Mouse (Mus musculus): ENCODE measurements around the gene Myadm.
"Not testable (repeated sequence)": the region's sequence is repeated elsewhere in the genome, so short reads cannot be mapped to it uniquely, and the experiment has no call there.

Myadm gene

DNA sequence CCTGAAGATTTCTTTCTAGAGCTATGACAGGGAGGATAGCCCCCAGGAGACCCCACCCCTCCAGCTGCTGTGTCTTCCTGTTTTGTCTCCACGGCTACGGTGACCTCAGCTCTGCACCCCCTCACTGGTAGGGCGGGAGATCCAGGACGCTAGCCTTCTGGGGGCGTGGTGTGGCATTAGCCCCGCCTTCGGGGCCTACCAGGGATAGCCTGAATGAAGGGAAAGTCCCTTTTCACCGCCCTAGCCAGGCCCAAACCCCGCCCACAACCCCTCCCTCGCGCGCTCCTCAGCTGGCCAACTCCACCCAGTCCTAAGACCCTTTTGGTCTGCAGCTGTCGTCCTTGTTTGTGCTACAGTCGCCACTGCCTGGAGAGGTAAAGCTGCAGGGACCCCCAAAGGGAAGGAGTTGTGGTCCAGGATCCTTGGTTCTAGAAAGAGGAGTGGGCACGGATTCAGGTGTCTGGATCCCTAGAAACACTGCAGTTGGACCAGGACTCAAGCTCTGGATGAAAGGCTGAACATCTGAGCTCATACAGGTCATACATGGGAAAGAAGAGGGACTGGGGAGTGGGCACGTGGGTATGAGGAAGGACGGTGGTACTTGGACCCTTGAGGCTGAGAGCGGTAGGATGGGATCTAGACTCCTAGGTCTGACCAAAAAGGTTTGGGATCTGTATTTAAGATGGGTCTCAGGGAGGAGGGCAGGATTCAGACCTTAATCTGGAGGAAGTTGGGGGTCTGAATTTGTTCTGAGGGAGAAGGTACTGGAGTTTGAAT, 1.6 kb downstream of the Myadm start:
- peak; percentile 98 for DNase-seq (ENCODE audit: low spot score)

- DNase-seq (ENCODE audit: low spot score), result no peak
These were observed 2.3 kb downstream of the Myadm start for GRCm38 (mm10) chr7:3291197-3291596.

DNA sequence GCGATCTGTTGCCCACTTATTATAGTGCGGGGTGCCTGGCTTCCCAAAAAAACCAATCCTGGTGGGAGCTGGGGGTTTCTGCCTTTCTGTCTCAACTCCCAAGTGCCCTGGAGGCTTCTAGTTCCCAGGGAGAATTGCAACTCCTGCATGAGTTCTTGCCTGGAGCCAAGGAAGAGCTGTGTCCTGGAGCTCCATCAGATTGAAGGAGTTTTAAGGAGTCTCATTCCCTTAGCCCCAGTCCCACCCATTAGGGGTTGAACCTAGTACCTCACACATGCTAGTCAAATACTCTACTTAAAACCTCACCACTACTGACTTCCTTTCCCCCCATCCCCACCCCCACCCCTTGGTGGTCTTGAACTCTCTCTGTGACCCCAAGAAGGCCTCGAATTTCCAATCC, 2.9 kb downstream of the Myadm start:
- no peak for DNase-seq (ENCODE audit: low spot score)

DNA sequence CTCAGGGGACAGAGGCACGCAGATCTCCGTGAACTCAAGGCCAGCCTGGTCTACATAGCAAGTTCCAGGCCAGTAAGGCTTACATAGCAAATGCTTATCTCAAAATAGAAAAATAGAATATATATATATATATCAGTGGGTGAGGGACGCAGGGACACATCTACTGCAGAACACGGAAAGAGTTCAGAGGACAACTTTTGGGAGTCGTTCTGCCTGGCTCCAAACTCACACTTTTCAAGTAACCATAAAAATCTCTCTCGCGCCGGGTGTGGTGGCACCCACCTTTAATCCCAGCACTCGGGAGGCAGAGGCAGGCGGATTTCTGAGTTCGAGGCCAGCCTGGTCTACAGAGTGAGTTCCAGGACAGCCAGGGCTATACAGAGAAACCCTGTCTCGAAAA, 3.4 kb downstream of the Myadm start:
- DNase-seq (ENCODE audit: low spot score), result not testable (repeated sequence)

DNA sequence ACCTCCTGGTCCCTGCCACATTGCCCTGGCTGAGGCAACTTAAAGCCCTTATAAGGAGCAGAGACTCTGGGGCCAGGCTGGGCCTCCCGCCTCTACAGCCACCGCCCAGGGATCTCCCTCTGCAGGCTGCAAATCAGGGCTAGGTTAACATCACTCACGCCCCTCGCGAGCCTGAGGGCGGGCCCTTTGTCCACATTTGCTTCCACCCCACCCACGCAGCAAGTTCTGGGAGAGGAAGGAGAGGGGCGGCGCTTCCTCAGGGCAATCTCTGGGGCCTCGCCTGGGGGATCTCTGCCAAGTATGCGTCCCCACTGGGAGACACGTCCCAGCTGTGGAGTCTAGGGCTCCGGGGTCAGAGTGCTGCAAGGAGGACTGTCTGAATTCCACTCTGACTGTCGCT, 3.9 kb downstream of the Myadm start:
- DNase-seq (ENCODE audit: low spot score), result peak; percentile 91

DNA sequence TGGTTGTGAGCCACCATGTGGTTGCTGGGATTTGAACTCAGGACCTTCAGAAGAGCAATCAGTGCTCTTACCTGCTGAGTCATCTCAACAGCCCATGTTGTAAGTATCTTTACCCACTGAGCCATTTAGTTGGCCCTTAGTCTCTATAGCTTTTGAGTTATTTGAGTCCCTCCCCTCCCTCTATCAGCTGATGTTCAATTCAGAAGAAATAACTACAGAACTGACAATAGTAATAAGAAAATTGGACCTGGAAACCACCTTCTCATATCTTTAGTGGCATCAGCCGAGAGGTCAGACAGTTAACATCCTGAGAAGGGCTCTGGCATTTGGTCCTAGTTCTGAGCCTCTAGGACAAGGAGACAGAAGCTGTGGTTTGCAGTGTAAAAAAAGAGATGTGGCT, 5.9 kb downstream of the Myadm start:
- no peak for DNase-seq (ENCODE audit: low spot score)

DNA sequence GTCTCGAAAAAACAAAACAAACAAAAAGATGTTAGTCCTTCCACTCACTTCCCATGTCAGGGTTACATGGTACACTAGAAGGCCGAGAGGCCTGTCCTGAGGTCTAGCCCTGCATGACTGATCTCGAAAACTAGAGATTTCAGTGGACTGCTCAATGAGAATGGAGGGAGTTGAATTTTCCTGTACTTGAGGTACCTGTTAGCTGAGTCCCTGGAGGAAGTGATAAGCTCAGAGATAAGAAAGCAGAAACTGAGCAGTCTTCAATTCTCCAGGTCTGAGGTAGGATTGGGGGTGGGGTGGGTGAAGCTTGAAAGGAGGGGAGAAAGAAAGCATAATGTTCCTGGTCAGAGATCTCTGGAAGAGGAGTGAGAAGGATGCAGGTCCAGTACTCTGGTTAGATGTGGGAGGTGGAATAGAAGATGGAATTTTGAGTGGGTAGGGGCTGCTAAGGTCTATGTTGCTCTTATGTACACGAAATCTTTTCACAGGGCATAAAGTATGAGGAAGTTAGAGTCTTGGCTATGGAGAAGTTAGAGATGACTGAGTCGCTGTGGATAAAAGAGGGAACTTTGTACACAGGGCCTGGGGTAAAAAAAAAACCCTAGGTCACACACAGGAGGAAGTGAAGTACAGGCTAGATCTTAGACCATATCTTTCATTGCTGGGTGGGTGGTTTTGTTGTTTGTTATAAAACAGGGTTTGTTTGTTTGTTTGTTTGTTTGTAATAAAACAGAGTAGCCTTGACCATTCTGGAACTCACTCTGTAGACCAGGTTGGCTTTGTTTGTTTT, 6.6 kb downstream of the Myadm start:
- no peak for DNase-seq (ENCODE audit: low spot score)

- DNase-seq (ENCODE audit: low spot score), result no peak
These were observed 7.8 kb downstream of the Myadm start for GRCm38 (mm10) chr7:3296711-3297110.

GRCm38 (mm10) chr7:3299941-3300617, 11.2 kb downstream of the Myadm start:
- no peak for DNase-seq (ENCODE audit: low spot score)

DNA sequence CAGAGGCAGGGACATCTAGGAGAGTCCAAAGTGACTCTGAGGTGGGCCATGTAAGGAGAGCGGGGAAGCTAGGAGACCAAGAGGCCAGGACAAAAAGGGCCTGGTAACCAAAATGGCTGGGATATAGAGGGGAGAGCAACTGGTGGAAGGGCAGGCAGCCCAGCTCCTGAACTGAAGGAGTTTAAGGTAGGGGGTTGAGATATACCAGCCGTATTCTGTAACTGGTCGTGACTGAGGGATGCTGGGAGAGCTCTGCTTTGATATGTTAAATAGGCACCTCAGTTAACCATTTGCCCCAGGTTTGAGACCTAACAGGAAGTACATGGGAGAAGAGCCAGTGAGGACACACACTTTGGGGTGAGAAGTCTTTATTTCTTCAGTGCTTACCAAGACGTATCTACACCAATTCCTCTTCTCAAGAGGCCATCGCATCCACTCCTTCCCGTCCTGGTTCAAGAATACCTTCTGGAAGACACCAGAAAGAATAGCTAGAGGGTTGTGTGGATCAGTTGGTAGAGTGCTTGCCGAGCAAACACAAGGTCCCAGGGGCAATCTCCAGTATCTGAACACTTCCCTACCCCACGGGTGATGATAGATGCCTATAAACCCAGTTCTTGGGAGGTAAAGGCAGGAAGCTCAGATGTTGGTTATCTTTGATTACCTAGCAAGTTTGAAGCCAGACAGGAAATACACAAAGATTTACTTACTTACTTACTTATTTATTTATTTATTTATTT, 12.2 kb downstream of the Myadm start:
- DNase-seq (ENCODE audit: low spot score), result no peak

DNA sequence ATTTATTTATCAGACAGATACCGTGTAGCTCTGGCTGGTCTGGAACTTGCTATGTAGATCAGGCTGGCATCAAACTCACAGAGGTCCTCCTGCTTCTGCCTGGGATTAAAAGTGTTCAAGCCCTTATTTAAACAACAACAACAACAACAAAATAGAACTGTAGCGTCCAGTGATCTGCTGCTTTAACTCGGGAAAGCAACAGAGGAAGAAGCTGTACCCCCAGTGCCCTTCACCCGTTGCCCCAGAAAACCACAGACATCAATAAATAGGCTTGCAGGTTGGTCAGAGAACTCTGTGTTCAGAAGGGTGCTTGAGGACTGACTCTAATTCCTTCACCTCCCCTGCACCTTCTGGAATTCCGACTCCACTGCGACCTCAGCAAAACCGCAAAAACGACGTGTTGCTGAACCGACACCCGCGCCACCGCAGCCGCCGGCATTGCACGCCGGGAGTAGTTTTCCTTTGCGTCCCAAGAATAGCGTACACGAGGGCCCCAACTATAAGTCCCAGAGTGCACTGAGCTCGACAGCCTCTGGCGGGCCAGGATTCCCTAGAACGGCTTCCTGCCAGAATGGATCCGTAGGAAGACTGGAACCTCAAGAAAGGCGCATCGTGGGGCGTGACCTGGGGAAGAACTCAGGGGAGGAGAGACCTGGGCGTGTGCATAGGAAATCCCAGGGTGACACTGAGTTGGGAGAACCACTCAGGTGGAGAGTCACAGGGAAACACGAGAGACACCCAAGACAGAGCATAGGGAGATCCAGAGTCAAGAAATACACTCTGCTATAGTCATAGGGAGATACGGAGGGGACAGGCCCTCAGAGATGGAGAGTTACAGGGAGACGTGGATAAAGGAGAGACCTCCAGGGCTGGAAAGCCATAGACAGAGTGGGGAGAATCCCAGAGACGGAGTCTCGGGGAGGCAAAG, 13.0 kb downstream of the Myadm start:
- DNase-seq (ENCODE audit: low spot score), result no peak

GRCm38 (mm10) chr7:3302556-3303275, 13.8 kb downstream of the Myadm start:
- no peak for DNase-seq (ENCODE audit: low spot score)

DNA sequence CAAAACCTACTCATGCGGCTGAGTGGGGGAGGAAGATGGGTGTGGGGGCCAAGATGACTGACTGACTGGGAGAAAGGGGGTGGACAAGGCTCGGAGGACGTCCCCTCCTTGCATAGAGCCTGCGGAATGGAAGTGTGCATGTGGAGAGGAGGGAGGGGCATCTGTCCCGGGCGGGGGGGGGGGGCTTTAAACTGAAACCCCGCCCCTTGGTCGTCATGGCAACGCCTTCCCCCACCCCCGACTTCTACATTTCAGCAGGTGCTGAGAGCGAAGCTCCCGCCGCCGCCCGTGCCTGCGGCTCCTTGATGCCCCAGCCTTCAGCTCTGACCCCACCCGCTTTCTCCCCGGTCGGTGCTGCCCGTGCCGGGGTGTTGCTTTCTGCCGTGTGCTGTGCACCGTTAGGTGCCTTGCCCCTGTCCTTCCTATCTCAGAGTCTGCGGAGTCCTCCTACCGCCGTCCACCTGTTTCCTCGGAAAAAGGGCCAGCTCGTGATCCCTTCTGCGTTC, 14.4 kb downstream of the Myadm start:
- peak; percentile 75 for DNase-seq (ENCODE audit: low spot score)

GRCm38 (mm10) chr7:3303789-3304188, 14.9 kb downstream of the Myadm start:
- no peak for DNase-seq (ENCODE audit: low spot score)

- DNase-seq (ENCODE audit: low spot score), result no peak
These were observed 15.4 kb downstream of the Myadm start for GRCm38 (mm10) chr7:3304298-3304697.

DNA sequence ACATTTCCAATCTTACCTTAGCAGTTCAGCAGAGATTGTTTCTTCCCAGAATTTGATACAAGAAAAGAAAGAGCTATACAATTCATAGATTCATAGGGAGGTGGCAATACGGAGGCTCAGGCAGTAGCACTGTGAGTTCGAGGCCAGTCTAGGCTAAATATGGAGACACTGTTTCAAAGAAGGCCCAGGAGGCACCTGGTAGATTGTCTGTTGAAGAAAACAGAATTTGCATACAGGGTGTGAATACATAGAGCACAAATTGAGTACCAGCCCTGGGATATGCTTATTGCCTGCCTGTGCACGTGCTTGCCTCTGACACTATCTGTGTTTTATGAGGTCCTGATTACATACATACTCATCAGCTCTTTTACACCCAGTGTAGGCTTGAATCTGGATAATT, 17.5 kb downstream of the Myadm start:
- DNase-seq (ENCODE audit: low spot score), result no peak

DNA sequence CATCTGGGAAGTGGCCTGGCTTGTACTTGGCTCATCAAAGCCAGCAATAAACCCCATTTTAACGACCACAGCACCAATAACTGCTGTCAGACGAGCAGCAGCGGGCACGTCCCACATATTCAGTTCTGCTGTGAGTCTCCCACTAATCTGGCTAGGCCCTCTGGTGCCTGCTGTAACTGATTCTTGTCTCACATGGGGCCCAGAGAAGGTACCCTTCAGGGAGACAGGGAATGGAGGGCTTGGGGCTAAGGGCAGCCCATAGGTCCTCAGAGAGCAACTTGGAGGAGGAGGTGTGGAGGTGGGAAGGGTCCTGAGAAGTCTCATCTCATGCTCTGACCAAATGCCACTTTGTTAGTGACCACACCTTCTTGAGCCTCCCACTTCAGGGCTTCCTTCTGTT, 19.8 kb downstream of the Myadm start:
- no peak for DNase-seq (ENCODE audit: low spot score)

- no peak for DNase-seq (ENCODE audit: low spot score)
These were observed 21.4 kb downstream of the Myadm start for GRCm38 (mm10) chr7:3310233-3310632.

GRCm38 (mm10) chr7:3313571-3313970, 24.7 kb downstream of the Myadm start:
- DNase-seq (ENCODE audit: low spot score), result no peak

DNA sequence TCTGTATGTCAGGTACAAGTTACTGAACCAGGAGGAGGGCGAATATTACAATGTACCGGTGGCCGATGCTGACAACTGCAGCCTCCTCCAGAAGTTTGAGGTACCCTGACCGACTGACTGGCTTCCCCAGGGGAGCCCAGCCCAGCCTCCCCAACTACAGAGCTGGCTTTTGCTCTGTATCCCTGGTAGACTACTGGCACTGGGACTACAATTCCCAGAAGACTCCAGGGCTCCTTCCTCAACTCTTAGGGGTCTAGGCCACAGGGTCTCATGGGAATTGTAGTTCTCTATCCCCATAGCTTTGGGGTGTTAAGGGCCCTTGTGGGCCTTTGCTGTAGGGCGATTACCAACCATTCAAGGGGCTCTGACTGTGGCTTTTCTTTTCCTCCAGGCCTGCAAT, 25.2 kb downstream of the Myadm start:
- DNase-seq (ENCODE audit: low spot score), result no peak
